Mouse (Mus musculus): ENCODE measurements around the gene Gfpt2. TPM values are rescaled to one million over a fixed set of nuclear protein-coding genes. Genes with fewer than 3 reads are reported as not detected.

Gfpt2 gene
- total RNA-seq, 2 experiments from 2014 or later = 5.0 TPM

DNA sequence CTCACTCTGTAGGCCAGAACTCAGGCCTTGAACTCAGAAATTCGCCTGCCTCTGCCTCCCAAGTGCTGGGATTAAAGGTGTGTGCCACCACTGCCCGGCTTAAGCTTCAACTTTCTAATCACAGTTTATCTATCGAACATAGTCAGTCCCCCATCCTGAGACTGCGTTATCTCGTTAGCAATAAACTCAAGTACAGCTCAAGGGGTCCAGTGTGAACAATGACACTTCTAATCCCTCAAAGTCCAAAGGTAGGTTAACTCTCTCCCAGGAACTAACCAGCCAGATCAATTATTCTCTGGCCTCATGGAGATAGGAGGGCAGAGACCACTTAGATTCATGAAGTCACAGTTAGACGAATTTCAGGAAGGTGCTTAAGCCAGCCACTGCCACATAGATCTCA lies 40.3 kb downstream of the Gfpt2 start:
- TF ChIP-seq CTCF (conservative IDR thresholded peaks at IDR 0.05) = no peak
- DNase-seq (ENCODE audit: low spot score in 2 of 2) = no peak
- H3K4me3 ChIP-seq = no peak overlapping the region
- H3K27ac ChIP-seq = no peak overlapping the region

DNA sequence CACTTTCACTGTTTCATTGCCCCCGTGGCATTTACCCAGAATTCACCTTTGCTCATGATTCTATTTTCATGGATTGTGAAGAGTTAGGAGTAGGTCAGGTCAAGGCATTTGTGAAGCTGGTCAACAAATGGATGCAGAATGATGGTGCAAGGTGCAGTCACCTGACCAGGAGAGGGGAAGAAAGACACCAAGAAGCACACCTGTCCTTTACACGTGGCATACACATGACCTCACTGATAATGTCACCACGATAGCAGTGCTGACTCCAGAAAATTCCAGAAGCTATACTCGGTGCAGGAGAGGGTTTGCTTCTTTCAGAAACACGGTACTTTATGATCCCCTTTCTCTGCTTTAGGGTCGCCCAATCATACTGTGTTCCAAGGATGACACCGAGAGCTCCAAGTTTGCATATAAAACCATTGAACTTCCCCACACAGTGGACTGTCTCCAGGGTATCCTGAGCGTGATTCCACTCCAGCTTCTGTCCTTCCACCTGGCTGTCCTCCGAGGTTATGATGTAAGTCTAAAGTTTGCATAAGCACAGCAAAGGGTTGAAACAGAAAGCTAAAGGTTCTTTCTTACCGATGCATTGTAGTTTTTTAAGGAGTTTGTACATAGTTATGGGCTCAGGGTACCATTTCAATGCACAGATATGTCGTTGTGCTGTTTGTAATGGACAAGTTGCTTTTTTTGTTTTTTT lies 41.4 kb downstream of the Gfpt2 start:
- Histone ChIP-seq H3K4me3 (no peak overlapping the region), H3K27ac (no peak overlapping the region)
- no peak for TF ChIP-seq CTCF (conservative IDR thresholded peaks at IDR 0.05)
- DNase-seq (ENCODE audit: low spot score in 2 of 2) = no peak

DNA sequence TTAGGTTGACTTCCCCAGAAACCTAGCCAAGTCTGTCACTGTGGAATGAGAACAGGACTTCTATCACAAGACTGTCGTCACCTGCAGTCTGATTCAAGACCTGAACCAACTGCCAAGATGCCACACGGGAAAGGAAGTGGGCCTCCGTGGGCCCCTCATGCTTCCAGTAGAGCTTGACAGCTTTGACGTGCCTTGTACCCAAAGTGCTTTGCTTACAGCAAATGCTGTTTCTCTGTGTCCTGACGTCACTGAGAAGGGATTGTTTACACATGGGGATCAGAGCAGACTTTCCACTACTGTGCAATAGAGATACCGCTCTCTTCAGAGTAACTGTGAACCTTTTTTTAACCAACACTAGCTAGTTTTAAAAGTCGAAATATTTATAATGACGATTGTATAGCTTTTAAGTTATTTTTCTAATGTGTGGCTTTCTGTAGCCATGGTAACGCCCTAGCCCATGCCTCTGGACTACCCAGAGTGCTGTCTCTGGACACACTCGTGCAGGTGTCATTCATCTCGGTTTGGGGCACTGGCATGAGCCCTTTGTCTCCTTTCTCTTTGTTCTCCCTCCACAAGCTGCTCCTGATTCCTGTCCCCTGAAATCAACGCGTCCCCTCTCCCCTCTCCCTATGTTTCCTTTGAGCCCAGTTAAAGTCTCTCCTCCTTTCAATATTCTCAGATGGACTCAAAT lies 43.9 kb downstream of the Gfpt2 start:
- no peak for TF ChIP-seq CTCF (conservative IDR thresholded peaks at IDR 0.05)
- no peak overlapping the region for H3K27ac ChIP-seq
- no peak for DNase-seq (ENCODE audit: low spot score in 2 of 2)
- no peak overlapping the region for H3K4me3 ChIP-seq

DNA sequence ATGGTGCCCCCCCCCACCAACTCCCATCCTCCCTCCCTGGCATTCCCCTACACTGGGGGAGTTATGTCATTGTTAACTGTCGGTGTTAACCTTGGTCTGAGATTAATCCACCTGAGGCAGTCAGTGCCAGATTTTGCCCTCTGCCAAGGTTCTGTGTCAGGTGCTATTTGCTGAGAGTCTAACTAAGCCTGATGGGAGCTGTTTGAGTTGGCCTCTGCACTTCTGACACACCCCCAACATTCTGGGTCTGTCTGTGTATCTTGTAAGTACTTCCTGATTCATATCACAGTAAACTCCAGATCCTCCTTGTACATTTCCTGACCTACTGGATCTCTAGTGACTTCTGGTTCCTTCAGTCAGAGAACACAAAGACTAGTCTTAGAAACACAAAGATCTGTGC lies 46.7 kb downstream of the Gfpt2 start:
- no peak for DNase-seq (ENCODE audit: low spot score in 2 of 2)
- no peak overlapping the region for H3K27ac ChIP-seq
- no peak overlapping the region for H3K4me3 ChIP-seq
- no peak for TF ChIP-seq CTCF (conservative IDR thresholded peaks at IDR 0.05)

DNA sequence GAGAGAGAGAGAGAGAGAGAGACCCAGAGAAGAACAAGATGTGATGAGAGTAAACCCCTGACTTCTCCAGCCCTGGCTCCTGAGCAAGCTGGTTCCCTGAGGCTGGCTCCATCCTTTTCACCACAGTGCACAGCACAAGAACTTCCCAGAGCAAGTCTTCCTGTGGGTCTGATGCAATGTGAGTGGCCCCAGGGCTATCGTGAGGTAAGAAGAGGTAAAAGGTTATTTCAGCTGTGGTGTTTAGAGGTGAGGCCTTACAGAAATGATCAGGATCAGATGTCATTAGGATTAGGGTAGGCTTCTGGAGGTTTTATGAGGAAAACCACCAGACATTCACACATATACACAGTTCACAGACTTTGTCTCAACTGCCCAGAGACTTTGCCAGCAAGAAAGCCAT lies 47.9 kb downstream of the Gfpt2 start:
- no peak overlapping the region for H3K27ac ChIP-seq
- H3K4me3 ChIP-seq = no peak overlapping the region
- no peak for DNase-seq (ENCODE audit: low spot score in 2 of 2)
- TF ChIP-seq CTCF (conservative IDR thresholded peaks at IDR 0.05) = no peak

DNA sequence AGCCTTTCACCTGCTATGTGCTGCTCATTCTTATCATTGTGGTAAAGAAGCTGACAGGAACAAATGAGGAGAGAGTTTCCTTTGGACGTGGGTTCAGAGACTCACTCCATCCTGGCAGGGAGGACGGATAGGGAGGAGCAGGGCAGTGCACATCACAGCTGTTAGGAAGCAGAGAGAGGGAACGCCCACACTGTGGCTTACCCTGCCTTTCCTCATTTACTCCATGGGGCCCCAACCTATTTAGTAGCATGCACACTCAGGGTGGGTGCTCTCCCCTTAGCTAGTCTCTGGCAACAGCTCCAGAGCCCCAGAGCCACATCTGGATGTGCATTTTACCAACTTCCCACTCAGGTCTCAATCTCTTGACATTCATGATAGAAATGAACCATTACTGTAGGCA lies 48.7 kb downstream of the Gfpt2 start:
- DNase-seq (ENCODE audit: low spot score in 2 of 2) = no peak
- no peak for TF ChIP-seq CTCF (conservative IDR thresholded peaks at IDR 0.05)
- no peak overlapping the region for H3K27ac ChIP-seq
- no peak overlapping the region for H3K4me3 ChIP-seq

DNA sequence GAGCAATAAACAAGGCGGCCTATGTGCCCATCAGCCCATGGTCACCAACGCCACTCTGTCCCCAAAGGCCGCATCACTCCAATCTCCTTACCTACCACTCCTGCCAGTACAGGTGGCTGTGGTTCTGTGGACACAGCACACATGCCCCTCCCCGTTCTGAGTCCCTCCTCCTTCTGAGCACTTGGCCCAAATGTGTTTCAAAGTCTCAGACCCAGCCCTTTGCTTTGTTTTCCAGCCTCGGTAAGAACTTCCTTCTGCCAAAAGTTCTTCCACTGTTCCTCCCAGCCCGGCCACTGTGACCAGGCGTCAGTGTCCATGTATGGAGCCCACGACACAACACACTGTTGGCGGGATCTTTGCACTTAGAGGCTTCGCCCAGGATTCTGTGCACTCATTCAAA lies 50.3 kb downstream of the Gfpt2 start:
- H3K27ac ChIP-seq = no peak overlapping the region
- no peak for TF ChIP-seq CTCF (conservative IDR thresholded peaks at IDR 0.05)
- no peak for DNase-seq (ENCODE audit: low spot score in 2 of 2)
- H3K4me3 ChIP-seq = no peak overlapping the region

DNA sequence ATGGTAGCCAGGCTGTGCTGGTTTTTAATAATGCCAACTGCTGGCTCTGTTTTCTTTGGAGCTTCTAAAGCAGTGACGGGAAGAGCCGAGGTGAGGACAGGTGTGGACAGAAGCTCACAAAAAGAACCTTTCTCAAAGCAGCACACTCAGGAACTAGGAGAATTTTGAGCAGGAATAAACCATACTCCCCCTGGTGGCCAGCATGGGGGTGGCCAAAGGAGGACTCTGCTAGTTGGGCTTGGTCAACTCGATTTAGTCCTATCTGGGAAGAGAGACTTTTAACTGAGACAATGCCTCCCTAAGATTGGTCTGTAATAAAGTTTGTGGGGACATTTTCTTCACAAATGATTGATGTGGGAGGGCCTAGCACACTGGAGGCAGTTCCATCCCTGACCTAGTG lies 51.0 kb downstream of the Gfpt2 start:
- no peak overlapping the region for H3K4me3 ChIP-seq
- peak; percentile 92 for TF ChIP-seq CTCF (conservative IDR thresholded peaks at IDR 0.05)
- peak; percentile 58 to 76 for DNase-seq (ENCODE audit: low spot score in 2 of 2)
- no peak overlapping the region for H3K27ac ChIP-seq

DNA sequence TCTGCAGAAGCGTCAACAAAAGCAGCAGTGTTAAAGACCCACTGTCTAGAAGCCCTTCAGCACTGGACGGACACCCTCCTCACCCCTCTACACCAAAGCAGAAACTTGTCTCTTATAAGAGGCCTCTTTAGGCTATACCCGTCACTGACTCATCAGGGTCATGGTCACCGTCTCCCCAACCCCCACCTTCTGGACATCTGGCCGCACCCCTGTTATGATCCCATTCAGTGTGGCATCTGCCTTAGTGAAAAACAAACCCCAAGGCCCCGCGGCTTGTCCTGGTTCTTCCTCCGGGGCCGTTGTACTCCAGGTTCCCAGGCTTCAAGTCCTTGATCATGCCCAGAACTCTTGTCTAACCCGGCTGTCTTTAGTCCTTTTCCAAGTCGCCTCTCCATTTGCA lies 52.0 kb downstream of the Gfpt2 start:
- TF ChIP-seq CTCF (conservative IDR thresholded peaks at IDR 0.05) = no peak
- Histone ChIP-seq H3K4me3 (peak overlapping the region; percentile 65), H3K27ac (peak overlapping the region; percentile 92)
- no peak for DNase-seq (ENCODE audit: low spot score in 2 of 2)

DNA sequence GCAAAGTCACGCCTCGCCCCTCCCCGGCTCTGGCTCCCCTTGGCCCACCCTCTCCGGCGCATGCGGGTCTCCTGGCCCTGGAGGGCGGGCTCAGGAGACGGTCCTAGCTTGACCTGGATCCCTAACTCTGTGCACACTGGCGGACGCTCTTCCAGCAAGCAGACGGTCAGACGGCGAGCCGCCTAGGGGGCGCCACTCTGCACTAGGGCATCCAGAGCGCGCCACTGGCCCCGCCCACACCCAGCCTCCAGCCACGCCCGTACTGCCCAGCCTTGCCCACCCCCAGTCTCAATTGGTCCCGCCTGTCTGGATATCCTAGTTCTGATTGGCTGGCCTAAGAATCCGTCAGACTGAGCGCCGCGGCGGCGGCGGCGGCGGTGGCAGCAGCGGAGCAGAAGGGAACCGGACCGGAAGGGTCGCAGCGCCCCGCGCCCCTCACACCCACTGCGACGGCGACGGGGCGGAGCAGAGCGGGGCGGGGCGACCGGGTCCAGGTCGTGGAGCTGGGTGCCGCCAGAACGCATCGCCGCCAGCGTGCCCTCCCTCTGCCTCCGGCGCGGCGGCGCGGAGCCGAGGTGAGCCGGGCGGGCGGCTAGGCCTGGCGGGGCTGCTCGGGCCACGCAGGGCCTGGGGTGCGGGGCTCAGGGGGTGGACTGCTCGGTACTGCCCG lies 52.6 kb downstream of the Gfpt2 start, which contains the start of gene Mapk9:
Gene Mapk9, plus strand, starts transcription at position 351 of the 670 bp plus-strand sequence.
- H3K4me3 ChIP-seq = peak within 1 kb of the TSS; percentile 65
- TF ChIP-seq CTCF (conservative IDR thresholded peaks at IDR 0.05) = peak; percentile 88
- peak within 1 kb of the TSS; percentile 92 for H3K27ac ChIP-seq
- peak; percentile 98 for DNase-seq (ENCODE audit: low spot score in 2 of 2)

DNA sequence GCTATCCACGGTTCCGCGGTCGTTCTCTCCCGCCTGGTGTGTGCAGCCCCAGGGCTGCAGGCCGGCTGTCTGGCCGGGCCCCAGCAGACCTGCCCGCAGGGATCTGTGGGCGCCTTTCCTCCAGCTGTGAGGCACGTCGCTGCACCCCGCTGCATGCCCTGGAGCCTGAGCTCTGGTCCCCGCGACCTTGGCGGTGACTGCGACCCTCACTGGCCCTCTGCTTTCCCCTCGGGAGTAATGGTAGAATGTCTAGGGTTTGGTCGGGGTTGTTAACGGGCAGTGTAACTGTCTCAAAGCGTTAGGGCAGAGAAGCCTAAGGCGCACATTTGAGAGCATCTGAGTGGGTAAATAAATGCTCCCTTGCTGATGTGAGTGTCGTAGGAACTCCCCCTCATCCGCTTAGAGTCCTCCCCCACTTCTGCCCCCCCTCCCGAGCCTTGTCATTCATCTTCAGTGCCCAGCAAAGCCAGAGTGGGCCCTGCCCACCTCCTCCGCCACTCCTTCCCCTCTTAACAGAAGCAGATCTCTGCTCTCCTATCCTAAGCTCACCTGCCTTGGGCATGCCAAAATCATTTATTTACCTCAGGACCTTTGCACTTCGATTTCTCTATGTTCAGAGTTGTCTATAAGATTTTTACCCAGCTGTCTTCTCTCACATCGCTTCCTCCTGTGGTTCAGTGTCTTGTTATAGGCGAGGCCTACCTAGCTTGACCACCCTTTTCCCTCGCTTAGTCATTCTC lies 53.3 kb downstream of the Gfpt2 start:
- no peak for DNase-seq (ENCODE audit: low spot score in 2 of 2)
- peak overlapping the region; percentile 65 for H3K4me3 ChIP-seq
- H3K27ac ChIP-seq = peak overlapping the region; percentile 92
- TF ChIP-seq CTCF (conservative IDR thresholded peaks at IDR 0.05) = no peak

DNA sequence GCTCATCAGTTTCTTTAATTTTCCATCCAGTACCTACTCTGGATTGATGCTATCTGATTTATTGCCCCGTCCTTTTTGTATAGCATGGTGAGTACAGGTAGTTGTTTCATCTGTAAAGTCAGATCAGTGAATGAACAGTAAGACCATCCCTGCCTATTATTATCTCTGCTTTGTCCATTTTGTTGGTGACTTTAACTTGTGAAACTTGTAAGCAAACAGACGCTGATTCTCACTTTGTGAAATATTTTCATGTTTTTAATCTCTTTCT lies 53.8 kb downstream of the Gfpt2 start:
- peak overlapping the region; percentile 65 for H3K4me3 ChIP-seq
- TF ChIP-seq CTCF (conservative IDR thresholded peaks at IDR 0.05) = no peak
- H3K27ac ChIP-seq = peak overlapping the region; percentile 40; the same call in 1 of the 2 replicates
- no peak for DNase-seq (ENCODE audit: low spot score in 2 of 2)
